Mouse (Mus musculus) heart, adult 2 months (tissue): ENCODE data around the gene Kif18b. TPM values are rescaled to one million over a fixed set of nuclear protein-coding genes. Genes with fewer than 3 reads are reported as not detected.
A peak's percentile ranks its signal among the peaks of the same experiment; 100 is the strongest.

Experiments used
- DNase-seq, 2 experiments: peaks; one replicate each; pipeline ENCODE4 v3.0.0; 2021
- H3K27ac ChIP-seq: fragments of 200-600 bp; 2 replicates; pipeline ENCODE4 v1.8.1; 2022
- H3K27me3 ChIP-seq: fragments of 200-500 bp; 2 replicates; pipeline ENCODE4 v1.6.1; 2012; ENCODE audit warnings: mild to moderate bottlenecking, low read length, inconsistent platforms, mixed read lengths; ENCODE audit not compliant: control insufficient read depth, insufficient read depth
- H3K36me3 ChIP-seq: fragments of 200-500 bp; 2 replicates; pipeline ENCODE4 v1.6.1; 2012; ENCODE audit warnings: low read length, inconsistent platforms; ENCODE audit not compliant: control insufficient read depth, insufficient read depth
- H3K4me1 ChIP-seq: fragments of 200-500 bp; 2 replicates; pipeline ENCODE4 v1.6.1; 2011; ENCODE audit warnings: low read length; ENCODE audit not compliant: control insufficient read depth, insufficient read depth
- H3K4me3 ChIP-seq: fragments of 200-600 bp; 2 replicates; pipeline ENCODE4 v1.8.1; 2022
- H3K79me2 ChIP-seq: fragments of 200-500 bp; replicated peaks from 2 replicates; pipeline ENCODE4 v1.6.1; 2012; ENCODE audit warnings: mild to moderate bottlenecking, inconsistent platforms, low read length, moderate library complexity, mixed read lengths; ENCODE audit not compliant: control insufficient read depth, insufficient read depth
- H3K9ac ChIP-seq: fragments of 200-500 bp; 2 replicates; pipeline ENCODE4 v1.6.1; 2012; ENCODE audit warnings: low read depth, mild to moderate bottlenecking, control low read depth, inconsistent platforms, low read length, mixed read lengths
- CTCF ChIP-seq: fragments of 200-600 bp; IDR thresholded peaks from 2 replicates; pipeline ENCODE4 v1.8.1; 2022; ENCODE audit warnings: antibody characterized with exemption, mild to moderate bottlenecking, moderate library complexity
- EP300 ChIP-seq: fragments of 200-500 bp; IDR thresholded peaks from 2 replicates; pipeline ENCODE4 v1.6.1; 2011; ENCODE audit warnings: low read depth, low read length, control low read depth; ENCODE audit not compliant: insufficient read depth
- POLR2A ChIP-seq: fragments of 200-500 bp; IDR thresholded peaks from 2 replicates; pipeline ENCODE4 v1.6.1; 2011; ENCODE audit warnings: mild to moderate bottlenecking, low read depth, low read length, control low read depth; ENCODE audit not compliant: insufficient read depth
- WGBS: fragments of 180-500 bp; shearing (Covaris S2); methylation state at CpG from one replicate; pipeline ENCODE4 v1.1.7; 2018; 5-methylcytosine and 5-hydroxymethylcytosine counted together
- intact Hi-C: fragments of 180-260 bp; cut with DNase I; formaldehyde crosslinking; loops from one replicate; pipeline ENCODE4 v1.15.1; 2025
- polyA plus RNA-seq: library from polyadenylated mRNA; depleted of rRNA; stranded (reverse); fragments of >200 nt; gene quantifications from 2 replicates; pipeline ENCODE4 v1.2.3, GENCODE M21; 2012
- total RNA-seq, 2 experiments: library from RNA; stranded (reverse); gene quantifications; 2 replicates each; pipeline ENCODE4 v1.2.3; 2021

Kif18b gene
- total and polyA plus RNA-seq, 3 experiments, result 0.10 to 0.32 (median 0.18) TPM

DNA sequence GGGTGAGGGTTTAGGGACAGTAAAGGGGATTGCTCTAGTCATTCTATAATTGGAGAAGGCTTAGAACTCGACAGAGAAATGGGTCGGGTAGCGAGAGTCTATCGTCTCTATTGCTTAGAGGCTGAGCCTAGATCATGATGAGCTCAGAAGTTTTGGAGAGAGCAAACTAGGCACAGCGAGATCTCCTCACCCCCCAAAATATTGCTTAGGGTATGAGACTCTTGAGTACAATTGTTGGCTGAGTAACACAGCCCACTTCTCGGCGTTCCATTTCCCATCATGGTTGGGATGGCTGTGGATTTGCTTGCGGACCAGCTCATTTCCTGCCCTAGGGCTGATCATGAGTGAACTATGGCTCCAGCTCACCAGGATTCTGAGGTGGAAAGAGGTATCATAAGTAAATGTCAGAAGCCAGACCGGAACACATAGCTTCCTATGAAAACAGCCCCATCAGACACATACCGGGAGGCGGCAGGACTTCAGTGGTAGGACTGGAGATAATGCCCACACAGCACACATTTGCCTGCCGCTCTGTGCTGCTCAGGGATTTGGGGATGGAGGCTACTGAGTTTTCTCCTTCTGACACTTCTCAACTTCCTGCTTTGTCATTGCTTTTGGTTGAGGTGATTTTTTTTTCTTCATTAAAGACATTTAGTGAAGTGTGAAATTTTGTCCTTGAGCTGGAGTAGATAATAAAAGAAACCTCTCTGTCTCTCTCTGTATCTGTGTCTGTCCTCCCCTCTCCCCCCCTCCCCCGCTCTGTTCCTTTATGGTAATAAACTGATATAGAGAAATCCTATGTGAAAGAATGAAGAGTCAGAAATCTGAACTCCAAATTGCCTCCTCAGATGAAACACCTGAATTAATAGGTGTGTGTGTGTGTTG is 43.4 kb downstream of the Kif18b start:
- WGBS, result 9% methylated on average over 13 of the region's 13 CpGs
- no peak for DNase-seq
- peak overlapping the region; percentile 23; the same call in 1 of the 2 replicates for H3K9ac ChIP-seq
- peaks cover 4% of the 10 kb centered on the region for H3K4me1 ChIP-seq
- no peaks in the 10 kb centered on the region for H3K36me3 ChIP-seq
- intact Hi-C loops, result no loop called here
- no peak for TF ChIP-seq CTCF
- no peak for TF ChIP-seq POLR2A
- TF ChIP-seq EP300, result no peak
- no peaks in the 10 kb centered on the region for H3K79me2 ChIP-seq
- no peaks in the 10 kb centered on the region for H3K27me3 ChIP-seq
- H3K4me3 ChIP-seq, result peak overlapping the region; percentile 62
- H3K27ac ChIP-seq, result peak overlapping the region; percentile 100

DNA sequence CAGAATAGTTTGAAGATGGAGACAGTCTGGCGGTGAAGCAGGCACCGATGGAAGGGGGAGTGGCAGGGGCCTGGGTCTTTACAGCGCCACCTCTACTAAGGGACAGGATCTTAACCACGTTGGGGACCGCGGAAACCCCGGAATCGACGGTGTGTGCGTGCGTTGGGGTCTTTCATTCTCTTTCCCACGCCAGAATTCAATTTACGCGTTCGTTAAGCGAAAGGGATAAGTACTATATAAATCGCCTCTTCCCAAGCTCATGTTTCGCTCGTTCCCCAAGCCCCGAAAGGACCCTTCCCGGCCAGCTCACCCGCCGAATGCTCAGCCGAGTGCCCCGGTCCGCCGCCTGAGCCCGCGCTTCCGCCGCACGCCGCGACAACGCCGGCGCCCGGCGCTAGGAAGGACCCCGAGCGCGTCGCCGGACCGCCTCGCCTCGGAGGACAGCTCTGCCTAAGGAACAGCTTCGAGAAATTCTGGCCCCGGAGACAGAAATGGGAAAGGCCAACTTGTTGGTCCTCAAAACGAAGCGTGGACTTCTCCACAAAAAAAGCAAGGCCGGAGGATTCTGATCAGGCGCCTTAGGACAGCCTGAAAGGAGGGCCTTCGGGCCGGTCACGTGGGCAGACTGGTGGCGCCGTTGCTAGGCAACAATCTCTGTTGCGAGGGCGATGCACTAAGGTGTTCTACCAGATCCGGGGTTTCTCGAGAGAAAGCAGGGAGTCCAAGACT is 44.2 kb downstream of the Kif18b start, which contains the start of the genes Eftud2 and Ccdc103:
Gene Eftud2, minus strand, starts transcription at position 401 of the 729 bp plus-strand sequence.
Gene Ccdc103, plus strand, starts transcription at position 620 of the 729 bp plus-strand sequence.
- TF ChIP-seq CTCF (no peak), EP300 (peak; percentile 77; the same call in 1 of the 2 replicates), POLR2A (peak; percentile 80)
- Histone ChIP-seq H3K36me3 (no peaks in the 10 kb centered on the region), H3K27ac (peak within 1 kb of the TSS; percentile 100), H3K4me3 (peak within 1 kb of the TSS; percentile 62), H3K79me2 (no peaks in the 10 kb centered on the region), H3K4me1 (peaks cover 4% of the 10 kb centered on the region), H3K27me3 (no peaks in the 10 kb centered on the region), H3K9ac (peak within 1 kb of the TSS; percentile 64)
- peak; percentile 93 to 95 for DNase-seq
- under 1% methylated on average over 62 of the region's 62 CpGs for WGBS
- intact Hi-C loops, result no loop called here

DNA sequence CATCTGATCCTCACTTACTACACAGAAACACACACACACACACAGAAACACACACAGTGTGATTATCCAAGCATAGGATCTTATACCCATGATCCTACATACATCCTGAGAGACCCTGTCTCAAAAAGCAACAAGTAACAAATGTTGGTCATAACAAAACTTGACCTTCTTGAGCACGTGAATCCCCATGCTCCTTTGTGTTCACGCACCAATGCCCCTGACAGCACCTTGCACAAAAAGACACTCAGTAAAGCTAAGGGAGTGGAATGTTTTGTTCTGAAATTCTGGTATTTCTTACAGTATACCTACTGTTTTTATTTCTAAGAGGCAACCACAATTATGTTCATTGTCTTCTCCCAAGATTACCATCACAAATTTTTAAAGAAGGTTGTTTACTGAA is 45.4 kb downstream of the Kif18b start:
- Histone ChIP-seq H3K36me3 (no peaks in the 10 kb centered on the region), H3K27me3 (no peaks in the 10 kb centered on the region), H3K27ac (no peak overlapping the region), H3K4me1 (peaks cover 4% of the 10 kb centered on the region), H3K79me2 (no peaks in the 10 kb centered on the region), H3K4me3 (no peak overlapping the region), H3K9ac (no peak overlapping the region)
- intact Hi-C loops, result no loop called here
- no peak for TF ChIP-seq POLR2A
- TF ChIP-seq CTCF, result no peak
- no peak for TF ChIP-seq EP300
- DNase-seq, result no peak
- 86% methylated on average over 2 of the region's 2 CpGs for WGBS

DNA sequence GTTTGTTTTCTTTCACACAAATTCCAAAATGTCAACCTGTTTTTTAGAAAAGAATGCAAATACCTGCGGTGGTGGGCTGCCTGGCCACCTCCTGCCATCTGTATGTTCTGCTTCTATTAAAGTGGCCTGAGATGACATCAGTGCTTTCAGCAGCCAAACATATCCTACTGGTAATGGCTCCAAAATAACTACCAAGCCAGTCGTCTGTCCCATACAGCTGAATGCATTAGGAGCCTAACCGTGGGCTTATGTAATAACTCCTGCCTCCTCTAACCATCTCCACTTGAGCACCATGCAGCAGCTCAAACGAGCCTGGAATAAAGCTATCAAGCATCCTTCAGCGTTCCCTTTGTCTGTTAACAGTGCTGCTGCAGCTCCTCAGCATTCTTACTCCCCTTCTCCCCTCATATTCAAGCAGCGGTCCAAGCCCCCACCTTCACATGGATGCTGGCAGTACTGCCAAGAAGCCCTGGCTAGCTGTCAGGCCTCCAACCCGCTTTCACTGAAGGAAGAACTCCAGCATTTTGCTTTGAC is 50.1 kb downstream of the Kif18b start:
- H3K79me2 ChIP-seq, result no peaks in the 10 kb centered on the region
- H3K27me3 ChIP-seq, result no peaks in the 10 kb centered on the region
- H3K4me1 ChIP-seq, result no peaks in the 10 kb centered on the region
- no peak for DNase-seq
- H3K36me3 ChIP-seq, result no peaks in the 10 kb centered on the region
- H3K4me3 ChIP-seq, result no peak overlapping the region
- no peak for TF ChIP-seq POLR2A
- no peak for TF ChIP-seq EP300
- no peak for TF ChIP-seq CTCF
- intact Hi-C loops, result no loop called here
- H3K9ac ChIP-seq, result no peak overlapping the region
- no peak overlapping the region for H3K27ac ChIP-seq
- 80% methylated on average over 7 of the region's 7 CpGs for WGBS

GRCm38 (mm10) chr11:102864272-102864671 is 60.7 kb downstream of the Kif18b start:
- Histone ChIP-seq H3K4me3 (no peak overlapping the region), H3K79me2 (no peaks in the 10 kb centered on the region), H3K27ac (no peak overlapping the region), H3K36me3 (no peaks in the 10 kb centered on the region; the same call in 1 of the 2 replicates), H3K9ac (no peak overlapping the region), H3K4me1 (no peaks in the 10 kb centered on the region), H3K27me3 (no peaks in the 10 kb centered on the region)
- TF ChIP-seq POLR2A (no peak), CTCF (peak; percentile 90; the same call in 1 of the 2 replicates), EP300 (no peak)
- intact Hi-C loops, result loop anchor here (1.0 kb wide), 1 partner anchor 90 kb away; no protein-coding TSS in a partner anchor
- DNase-seq, result peak; percentile 39 to 71
- 24% methylated on average over 4 of the region's 4 CpGs for WGBS
